Mouse (Mus musculus): ENCODE measurements around the gene Aicda.

DNA sequence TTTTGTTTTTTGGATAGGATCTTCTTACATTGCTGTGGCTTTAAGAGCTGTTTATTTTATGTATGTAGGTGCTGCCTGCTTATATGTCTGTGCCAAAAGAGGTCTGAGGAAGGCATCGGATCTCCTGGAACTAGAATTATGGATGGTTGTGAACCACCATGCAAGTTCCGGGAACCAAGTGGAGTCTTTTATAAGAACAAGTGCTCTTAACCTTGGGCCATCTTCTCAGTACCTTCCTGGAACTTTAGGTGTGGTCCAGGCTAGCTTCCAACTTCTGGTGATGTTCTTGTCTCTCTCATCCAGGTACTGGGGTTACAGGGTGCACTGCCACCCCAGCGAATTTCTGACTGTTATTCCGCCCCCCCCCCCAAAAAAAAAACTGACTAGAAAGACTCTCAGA lies 58.8 kb downstream of the Aicda start:
- TF ChIP-seq CTCF (IDR thresholded peaks at IDR 0.05; ENCODE audit: low read depth, low read length) (no peak), GATA1 (IDR thresholded peaks at IDR 0.05; ENCODE audit: borderline replicate concordance, low read length) (no peak), TAL1 (conservative IDR thresholded peaks at IDR 0.05; ENCODE audit: low read depth, low read length) (no peak), GATA2 (IDR thresholded peaks at IDR 0.05; ENCODE audit: borderline replicate concordance, low read depth, low read length) (no peak)
